Mouse (Mus musculus): ENCODE results near the gene Yipf2.

- TF ChIP-seq ZC3H11A (IDR thresholded peaks at IDR 0.05; ENCODE audit: low read depth, low read length) (no peak), CTCF (conservative IDR thresholded peaks at IDR 0.05 in 1 of 2, IDR thresholded peaks at IDR 0.05 in 1 of 2; ENCODE audit: low read depth in 2 of 2, low read length in 2 of 2) (no peak)
Observed at GRCm38 (mm10) chr9:21575253-21575652, 17.4 kb downstream of the Yipf2 start.

All from CH12.LX (cell line).